Mouse (Mus musculus) cerebellum, adult 9-10 months (tissue): ENCODE results near the gene Pmel.

Experiments used
- DNase-seq: peaks from one replicate; pipeline ENCODE4 v3.0.0; 2022

Pmel gene

GRCm38 (mm10) chr10:128703895-128704294, at the start of gene Pmel:
TSS of gene Pmel (plus strand) at chr10:128704195.
- no peak for DNase-seq

GRCm38 (mm10) chr10:128655254-128655653, 48.7 kb upstream of the Pmel start:
- DNase-seq: no peak

DNA sequence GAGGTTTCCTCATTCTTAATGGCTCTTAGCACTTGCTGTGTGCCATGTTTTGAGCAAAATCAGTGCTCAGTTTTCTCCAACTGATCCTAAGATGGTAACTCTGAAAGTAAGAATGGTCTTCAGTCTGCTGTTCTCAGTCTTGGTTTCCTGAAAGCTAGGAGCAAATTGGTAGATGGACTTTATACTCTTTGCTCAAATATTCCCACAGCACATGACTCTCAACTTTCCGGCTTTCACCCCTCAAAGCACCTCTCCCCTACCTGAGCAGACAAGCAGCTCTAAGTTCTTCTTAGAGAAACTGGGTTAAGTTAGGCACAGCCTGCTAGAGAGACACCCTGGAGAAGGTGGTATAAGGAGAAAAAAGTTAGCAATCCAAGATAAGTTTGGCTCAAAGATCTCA, 47.3 kb upstream of the Pmel start:
- DNase-seq: no peak

DNA sequence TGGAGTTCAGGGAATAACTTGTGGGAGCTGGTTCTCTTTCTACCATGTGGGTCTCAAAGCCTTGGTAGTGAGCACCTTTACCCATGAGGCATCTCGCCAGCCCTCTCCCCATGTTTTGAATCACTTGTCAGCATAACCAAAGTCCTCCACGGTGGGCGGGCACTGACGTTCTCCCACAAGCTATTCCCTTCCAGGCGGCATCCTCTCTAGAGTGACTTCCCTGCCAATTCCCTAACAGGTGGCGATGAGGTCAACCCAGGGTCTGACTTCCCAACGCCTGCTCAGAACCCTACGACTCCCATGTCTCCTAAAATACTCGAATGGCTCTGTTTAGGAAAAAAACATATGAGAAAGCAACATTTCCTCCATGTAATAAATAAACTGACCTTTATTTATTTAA, 46.2 kb upstream of the Pmel start:
- DNase-seq: no peak

- no peak for DNase-seq
Observed at GRCm38 (mm10) chr10:128659490-128659889, 44.5 kb upstream of the Pmel start.

GRCm38 (mm10) chr10:128662465-128662864, 41.5 kb upstream of the Pmel start:
- DNase-seq: no peak

DNA sequence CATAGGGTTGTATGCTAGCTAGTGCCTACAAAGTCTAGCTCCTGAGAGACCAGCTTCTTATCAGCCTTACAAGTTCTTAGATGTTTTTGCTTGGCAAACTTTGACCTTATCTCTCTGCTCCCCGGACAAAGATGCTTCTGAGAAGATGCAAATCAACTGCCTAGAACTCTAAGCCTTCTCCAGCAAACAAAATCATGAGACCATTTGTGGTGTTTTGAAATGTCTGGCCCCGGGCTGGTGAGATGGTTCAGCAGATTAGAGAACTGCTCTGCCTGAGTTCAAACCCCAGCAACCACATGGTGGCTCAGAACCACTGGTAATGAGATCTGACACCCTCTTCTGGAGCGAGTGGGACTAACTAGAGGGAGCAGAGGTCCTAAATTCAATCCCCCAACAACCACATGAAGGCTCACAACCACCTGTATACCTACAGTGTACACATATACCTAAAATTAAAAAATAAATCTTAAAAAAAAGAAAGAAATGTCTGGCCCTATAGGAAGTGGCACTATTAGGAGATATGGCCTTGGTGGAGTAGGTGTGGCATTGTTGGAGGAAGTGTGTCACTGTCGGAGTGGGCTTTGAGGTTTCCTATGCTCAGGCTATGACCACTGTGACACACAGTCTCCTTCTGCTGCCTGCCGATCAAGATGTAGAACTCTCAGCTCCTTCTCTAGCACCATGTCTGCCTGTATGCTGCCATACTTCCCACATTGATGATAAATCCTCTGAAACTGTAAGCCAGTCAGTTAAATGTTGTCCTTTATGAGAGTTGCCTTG, 40.4 kb upstream of the Pmel start:
- DNase-seq: no peak

DNA sequence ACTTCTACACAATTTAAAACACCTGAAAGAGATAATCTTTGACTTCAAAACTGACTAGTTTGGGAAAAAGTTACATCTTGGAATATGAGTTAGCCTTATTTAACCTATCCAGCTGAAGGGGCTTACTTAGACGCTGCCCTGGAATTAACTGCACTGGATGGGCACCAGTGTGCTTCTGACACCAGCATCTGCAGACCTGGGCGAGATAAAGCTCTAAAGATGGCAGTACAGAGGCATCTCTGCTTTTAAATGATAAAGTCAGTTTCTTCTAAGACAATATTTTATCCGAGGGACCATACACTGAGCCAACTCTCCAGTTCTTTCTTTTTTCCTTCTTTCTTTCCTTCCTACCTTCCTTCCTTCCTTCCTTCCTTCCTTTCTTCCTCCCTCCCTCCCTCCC, 39.2 kb upstream of the Pmel start:
- no peak for DNase-seq

GRCm38 (mm10) chr10:128665307-128665706, 38.7 kb upstream of the Pmel start:
- DNase-seq: no peak

DNA sequence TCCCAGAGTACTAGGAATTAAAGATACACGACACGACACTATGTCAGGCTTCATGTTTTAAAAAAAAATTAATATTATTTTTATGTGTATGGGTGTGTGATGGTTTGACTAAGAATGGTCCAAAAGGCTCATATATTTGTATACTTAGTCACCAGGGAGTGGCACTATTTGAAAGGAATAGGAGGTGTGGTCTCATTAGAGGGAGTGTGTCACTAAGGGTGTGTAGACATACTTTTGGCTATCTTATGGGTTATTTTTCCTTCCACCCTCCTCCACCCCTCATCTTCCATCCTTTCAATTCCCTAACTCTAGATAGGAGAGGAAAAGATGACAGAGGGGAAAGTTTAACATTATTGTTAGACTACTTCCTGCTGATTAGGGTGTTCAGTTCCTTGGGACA, 38.2 kb upstream of the Pmel start:
- DNase-seq: no peak

DNA sequence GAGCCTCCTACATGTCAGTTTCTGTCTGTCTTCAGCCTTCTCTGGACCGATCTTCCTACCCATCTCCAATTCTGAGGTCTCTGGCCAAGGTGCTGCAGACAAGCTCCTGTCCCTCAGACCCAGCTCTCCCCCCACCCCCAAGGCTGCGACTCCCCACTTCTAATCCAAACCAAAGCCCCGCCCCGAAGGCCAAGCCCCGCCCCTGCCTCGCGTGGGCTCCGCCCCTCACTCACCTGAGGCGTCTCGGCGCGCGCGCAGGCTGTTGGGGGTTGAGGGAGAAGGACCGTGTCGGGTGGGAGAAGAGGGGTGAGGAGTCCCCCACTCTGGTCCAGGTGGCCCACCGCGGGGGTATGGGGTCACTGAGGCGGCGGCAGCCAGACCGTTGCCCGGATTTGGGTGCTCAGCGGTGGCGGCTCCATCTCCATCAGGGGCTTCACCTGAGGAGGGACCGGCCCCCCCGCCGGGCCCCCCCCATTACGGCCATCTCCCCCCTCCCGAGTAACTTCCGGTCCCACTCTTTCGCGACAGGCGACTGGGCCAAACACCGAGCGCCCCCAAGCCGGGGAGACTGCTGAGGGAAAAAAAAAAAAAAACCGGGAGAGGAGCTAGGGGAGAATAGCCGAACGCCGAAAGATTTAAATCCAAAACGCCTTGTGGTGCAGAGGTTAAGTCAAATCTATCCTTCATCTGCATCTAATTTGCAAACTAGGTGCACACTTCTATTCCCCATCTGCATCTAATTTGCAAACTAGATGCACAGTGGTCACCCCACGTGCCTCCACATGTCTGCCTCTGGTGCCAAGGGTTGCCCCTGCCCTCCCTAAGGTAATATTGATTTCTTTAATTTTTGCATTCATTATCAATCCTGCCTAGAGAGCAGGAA, 35.0 kb upstream of the Pmel start:
- peak; percentile 90 for DNase-seq

DNA sequence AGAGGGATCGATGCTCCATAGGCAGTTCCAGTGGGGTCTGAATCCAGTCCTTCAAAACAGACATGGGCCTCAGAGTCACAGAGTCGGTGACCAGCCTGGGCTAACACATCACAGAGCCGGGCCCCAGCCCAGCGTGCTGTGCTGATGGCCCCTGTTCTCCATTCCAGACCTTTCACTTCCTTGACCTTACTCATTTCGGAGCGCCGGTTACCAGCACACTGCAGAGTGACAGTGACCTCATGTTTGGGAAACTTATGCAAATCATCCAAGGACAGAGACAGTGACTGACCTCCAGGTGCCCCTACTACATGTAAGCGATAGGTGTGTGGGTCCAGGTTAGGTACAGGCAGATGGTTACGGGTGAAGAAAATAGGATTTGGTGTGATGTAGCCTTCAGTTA, 32.8 kb upstream of the Pmel start:
- no peak for DNase-seq

- peak; percentile 83 for DNase-seq
Observed at GRCm38 (mm10) chr10:128673763-128674468, 30.1 kb upstream of the Pmel start, which contains the start of gene Suox. TSS of gene Suox (minus strand) at chr10:128674073.

- DNase-seq: peak; percentile 63
Observed at GRCm38 (mm10) chr10:128674469-128675008, 29.5 kb upstream of the Pmel start.

GRCm38 (mm10) chr10:128695411-128695991, 8.5 kb upstream of the Pmel start:
- no peak for DNase-seq

DNA sequence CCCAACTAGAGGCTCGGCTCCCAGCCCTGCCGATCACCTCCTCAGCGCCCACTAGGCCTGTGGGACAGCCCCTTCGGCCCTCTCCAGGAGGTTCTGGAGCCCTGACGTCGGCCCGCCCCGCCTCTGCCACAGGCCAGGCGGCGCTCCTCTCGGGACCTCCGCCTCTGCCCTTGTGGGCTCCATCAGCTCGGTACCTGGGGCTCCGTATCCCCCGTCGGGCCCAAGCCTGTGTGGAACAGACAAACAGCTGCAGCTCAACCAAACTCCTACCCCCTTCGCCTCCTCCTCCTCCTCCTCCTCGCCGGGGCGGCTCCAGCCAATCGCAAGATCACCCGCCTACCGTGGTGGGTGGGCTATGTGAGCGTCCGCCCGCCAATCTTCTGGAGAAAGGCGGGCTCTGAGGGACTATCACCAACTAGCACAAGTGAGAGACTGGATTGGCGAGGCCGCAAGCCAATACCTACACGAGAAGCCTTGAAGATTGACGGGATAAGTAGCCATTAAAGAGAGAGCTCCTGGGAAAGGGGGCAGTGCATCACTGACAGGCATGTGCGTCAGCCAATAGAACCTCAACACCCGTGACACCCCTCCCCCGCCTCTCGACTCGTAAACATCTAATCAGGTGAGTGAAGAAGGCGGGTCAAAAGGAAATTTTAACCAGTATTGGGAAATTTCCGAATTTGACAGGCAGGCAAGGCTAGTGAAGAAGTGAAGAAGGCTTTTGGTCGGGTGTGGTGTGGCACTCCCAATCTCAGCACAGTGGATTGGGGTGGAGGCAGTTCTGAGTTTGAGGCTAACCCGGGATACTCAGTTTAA, 7.8 kb upstream of the Pmel start, which contains the start of gene Rab5b:
TSS of gene Rab5b (minus strand) at position 273 of the 816 bp plus-strand sequence.
- peak; percentile 100 for DNase-seq

DNA sequence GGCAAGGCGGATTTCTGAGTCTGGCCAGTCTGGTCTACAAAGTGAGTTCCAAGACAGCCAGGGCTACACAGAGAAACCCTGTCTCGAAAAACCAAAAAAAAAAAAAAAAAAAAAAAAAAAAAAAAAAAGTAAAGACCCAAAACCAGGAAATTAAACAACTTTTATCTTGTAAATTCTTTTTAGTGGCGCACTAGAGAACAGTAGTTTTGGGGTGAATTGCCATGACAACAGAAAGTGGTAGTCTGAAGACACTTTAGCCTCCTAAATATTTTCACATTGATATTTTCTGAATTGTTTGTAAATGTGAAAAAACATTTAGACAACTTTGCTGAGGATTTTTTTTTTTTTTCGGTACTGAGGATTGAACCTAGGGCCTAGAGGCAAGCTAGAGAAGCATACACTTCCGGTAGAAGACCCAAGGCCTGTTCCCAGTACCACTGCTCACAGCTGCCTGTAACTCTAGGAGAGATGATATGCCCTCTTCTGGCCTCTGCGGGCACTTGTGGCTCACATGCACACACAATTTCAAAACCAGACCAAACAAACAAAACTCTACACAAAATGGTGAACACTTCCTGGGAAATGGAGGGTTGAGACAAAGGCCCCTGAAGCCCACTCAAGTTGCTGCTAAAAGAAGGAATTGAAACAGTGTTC, 6.8 kb upstream of the Pmel start:
- DNase-seq: peak; percentile 42

- DNase-seq: peak; percentile 24
Observed at GRCm38 (mm10) chr10:128699006-128699405, 5.0 kb upstream of the Pmel start.

DNA sequence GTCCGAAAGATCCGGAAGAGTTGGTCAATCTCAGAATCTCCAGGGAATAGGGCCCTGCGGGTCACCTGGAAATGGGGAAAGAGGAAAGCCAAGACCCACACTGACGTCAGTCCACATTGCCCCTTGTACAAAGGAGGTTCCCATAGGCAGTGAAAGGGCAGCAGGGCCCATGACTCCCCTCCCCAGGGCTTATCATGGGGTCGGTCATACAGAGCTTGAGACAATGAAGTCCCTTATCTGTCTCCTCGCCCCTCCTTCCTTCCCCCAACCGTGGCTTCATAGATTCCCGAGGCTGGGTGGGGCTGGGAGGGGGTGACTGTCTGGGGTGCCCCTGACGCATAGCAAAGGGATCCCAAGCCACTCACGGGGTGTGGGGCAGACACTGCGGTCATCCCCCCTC, 4.4 kb upstream of the Pmel start:
- DNase-seq: no peak

DNA sequence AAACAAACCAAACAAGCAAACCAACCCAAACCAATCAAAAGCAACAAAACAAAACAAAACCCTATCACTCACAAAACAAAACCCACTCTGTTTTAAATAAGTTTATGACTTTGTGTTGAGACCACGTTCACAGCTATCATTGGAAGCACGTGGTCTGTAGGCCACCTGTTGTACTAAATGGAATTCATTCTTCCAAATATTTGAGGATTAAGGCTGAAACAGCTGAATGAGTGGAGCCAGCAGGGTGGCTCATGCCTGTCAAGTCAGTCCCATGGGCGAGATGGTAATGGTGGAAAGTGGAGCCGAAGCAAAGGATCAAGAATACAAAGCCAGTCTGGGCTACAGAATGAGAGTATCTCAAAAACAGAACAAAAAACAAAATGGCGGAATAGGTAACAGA, 3.3 kb upstream of the Pmel start:
- no peak for DNase-seq
